Mouse (Mus musculus): ENCODE measurements around the gene Elmo1. TPM values are rescaled to one million over a fixed set of nuclear protein-coding genes. Genes with fewer than 3 reads are reported as not detected.

Gene Elmo1
- polyA plus RNA-seq, 1 experiment from 2014 or later: 3.1 TPM

- ATAC-seq (ENCODE audit: low read depth) (no peak), DNase-seq (no peak)
- H3K9me3 ChIP-seq (replicated peaks): no peaks in the 10 kb centered on the region
- H3K4me2 ChIP-seq: no peak overlapping the region
- no peak overlapping the region for H3K4me3 ChIP-seq (replicated peaks)
- no peaks in the 10 kb centered on the region for H3K27me3 ChIP-seq
- no peak overlapping the region for H3K9ac ChIP-seq
- 80% methylated on average over 6 of the region's 6 CpGs for WGBS (ENCODE audit: insufficient replicate concordance)
- no peak overlapping the region for H3K27ac ChIP-seq
- no peaks in the 10 kb centered on the region for H3K36me3 ChIP-seq
- no peaks in the 10 kb centered on the region for H3K4me1 ChIP-seq (replicated peaks)
Measured at GRCm38 (mm10) chr13:20212665-20213064, 122.3 kb downstream of the Elmo1 start.

DNA sequence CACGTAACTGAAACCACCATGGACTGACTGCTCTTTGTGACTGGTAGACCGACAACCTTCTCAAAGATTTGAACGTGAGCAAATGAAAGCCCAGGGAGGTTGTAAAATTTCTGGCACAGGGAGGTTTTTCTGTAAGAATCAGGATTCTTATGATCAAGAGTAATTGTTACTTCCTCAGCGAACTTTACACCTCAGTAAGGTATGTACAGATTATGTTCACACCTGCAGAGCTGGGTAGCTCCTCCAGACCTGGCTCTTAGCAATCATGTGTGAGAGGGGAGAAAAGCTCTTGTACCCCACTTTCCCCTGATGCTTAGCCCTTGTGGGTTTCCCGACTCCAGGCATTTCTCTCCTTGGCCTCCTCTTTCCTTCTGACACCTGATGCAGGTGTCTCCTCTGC is 123.5 kb downstream of the Elmo1 start:
- H3K27me3 ChIP-seq: no peaks in the 10 kb centered on the region
- no peaks in the 10 kb centered on the region for H3K4me1 ChIP-seq (replicated peaks)
- H3K36me3 ChIP-seq: no peaks in the 10 kb centered on the region
- no peak for DNase-seq
- WGBS (ENCODE audit: insufficient replicate concordance): 71% methylated on average over 5 of the region's 5 CpGs
- no peak overlapping the region for H3K27ac ChIP-seq
- H3K9ac ChIP-seq: no peak overlapping the region
- H3K9me3 ChIP-seq (replicated peaks): no peaks in the 10 kb centered on the region
- ATAC-seq (ENCODE audit: low read depth): no peak
- H3K4me2 ChIP-seq: no peak overlapping the region
- H3K4me3 ChIP-seq (replicated peaks): no peak overlapping the region

DNA sequence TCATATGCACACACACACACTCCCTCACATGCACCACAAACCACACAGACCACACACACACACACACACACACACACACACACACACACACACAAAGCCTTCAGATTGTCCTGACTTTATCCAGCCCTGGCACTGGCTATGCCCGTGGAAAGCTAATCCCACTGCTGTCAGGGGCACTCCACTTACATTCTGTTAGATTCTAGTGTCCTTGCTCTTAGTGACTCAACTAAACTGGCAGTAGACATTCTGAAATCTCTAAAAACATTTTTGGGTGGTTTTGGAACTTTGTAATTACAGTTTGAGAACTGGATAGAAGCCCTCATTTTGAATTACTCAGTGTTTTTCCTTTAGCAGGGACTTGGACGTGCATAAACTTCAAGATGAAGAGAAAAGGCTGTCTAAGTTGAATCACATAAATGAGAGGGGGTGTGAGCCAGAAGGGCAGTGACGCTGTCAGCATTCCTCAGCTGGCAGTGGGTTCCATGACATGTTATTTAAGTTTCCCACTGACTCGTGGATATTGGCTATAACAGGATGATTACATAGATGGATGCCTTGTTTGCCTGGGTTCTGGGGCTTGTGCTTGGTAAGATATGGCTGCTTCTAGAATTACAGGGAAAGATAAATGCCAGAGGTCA is 127.2 kb downstream of the Elmo1 start:
- DNase-seq: no peak
- Histone ChIP-seq H3K4me3 (replicated peaks) (no peak overlapping the region), H3K27ac (no peak overlapping the region), H3K4me1 (replicated peaks) (no peaks in the 10 kb centered on the region), H3K9me3 (replicated peaks) (no peaks in the 10 kb centered on the region), H3K4me2 (no peak overlapping the region), H3K36me3 (no peaks in the 10 kb centered on the region), H3K27me3 (no peaks in the 10 kb centered on the region), H3K9ac (no peak overlapping the region)
- 60% methylated on average over 4 of the region's 4 CpGs for WGBS (ENCODE audit: insufficient replicate concordance)
- ATAC-seq (ENCODE audit: low read depth): no peak

- H3K9ac ChIP-seq: no peak overlapping the region
- DNase-seq: no peak
- no peaks in the 10 kb centered on the region for H3K9me3 ChIP-seq (replicated peaks)
- no peak overlapping the region for H3K4me3 ChIP-seq (replicated peaks)
- no peak overlapping the region for H3K27ac ChIP-seq
- no peaks in the 10 kb centered on the region for H3K36me3 ChIP-seq
- ATAC-seq (ENCODE audit: low read depth): no peak
- H3K4me2 ChIP-seq: no peak overlapping the region
- H3K27me3 ChIP-seq: no peaks in the 10 kb centered on the region
- WGBS (ENCODE audit: insufficient replicate concordance): 57% methylated on average over 4 of the region's 4 CpGs
- no peaks in the 10 kb centered on the region for H3K4me1 ChIP-seq (replicated peaks)
Measured at GRCm38 (mm10) chr13:20218126-20218525, 127.7 kb downstream of the Elmo1 start.

GRCm38 (mm10) chr13:20220414-20220813 is 130.0 kb downstream of the Elmo1 start:
- DNase-seq (no peak), ATAC-seq (ENCODE audit: low read depth) (no peak)
- no peaks in the 10 kb centered on the region for H3K36me3 ChIP-seq
- no peak overlapping the region for H3K4me3 ChIP-seq (replicated peaks)
- H3K27ac ChIP-seq: no peak overlapping the region
- H3K27me3 ChIP-seq: no peaks in the 10 kb centered on the region
- H3K4me1 ChIP-seq (replicated peaks): no peaks in the 10 kb centered on the region
- H3K9ac ChIP-seq: no peak overlapping the region
- no peak overlapping the region for H3K4me2 ChIP-seq
- no peaks in the 10 kb centered on the region for H3K9me3 ChIP-seq (replicated peaks)

DNA sequence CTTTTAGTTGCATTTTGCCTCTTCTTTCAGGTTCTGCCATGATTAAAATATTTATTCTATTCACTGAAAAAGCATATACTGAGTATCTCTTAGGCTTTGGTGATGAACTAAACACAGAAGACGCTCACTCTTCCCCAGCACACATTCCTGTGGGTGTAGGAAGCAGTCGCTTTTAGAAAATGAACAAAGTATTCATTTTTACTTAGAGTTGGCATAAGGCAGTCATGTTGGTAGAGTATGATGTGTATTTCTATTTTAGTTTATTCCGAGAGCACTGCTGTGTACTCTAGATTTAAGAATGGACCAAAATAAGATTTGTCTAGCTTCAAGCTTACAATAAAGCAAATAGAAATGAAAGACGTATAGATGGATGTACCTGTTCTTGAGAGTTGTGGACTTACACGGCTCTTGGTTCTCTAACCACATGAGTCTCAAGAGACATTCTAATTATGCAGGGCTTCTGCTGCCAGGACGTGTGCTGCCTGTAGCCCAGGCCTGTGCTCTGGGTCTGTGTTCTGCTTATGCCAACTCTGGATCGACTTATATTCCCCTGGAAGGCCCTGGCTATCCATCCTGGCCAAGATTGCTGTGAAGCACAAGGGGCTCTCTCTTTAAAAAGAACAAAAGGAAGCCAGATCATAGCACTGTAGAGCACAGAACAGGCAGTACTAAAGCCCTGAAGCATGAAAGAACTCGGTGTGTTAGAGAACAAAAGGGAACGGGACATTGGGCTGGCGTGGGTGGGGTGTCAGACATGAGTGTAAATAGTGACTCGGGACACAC is 137.7 kb downstream of the Elmo1 start:
- 68% methylated on average over 11 of the region's 11 CpGs for WGBS (ENCODE audit: insufficient replicate concordance)
- H3K4me1 ChIP-seq (replicated peaks): 0 out of 2 replicates have a peak, but pooled peaks cover 6% of the 10 kb centered on the region
- no peaks in the 10 kb centered on the region for H3K36me3 ChIP-seq
- DNase-seq (no peak), ATAC-seq (ENCODE audit: low read depth) (no peak)
- H3K4me3 ChIP-seq (replicated peaks): no peak overlapping the region
- no peak overlapping the region for H3K4me2 ChIP-seq
- no peak overlapping the region for H3K9ac ChIP-seq
- H3K27ac ChIP-seq: no peak overlapping the region
- no peaks in the 10 kb centered on the region for H3K27me3 ChIP-seq
- H3K9me3 ChIP-seq (replicated peaks): no peaks in the 10 kb centered on the region

DNA sequence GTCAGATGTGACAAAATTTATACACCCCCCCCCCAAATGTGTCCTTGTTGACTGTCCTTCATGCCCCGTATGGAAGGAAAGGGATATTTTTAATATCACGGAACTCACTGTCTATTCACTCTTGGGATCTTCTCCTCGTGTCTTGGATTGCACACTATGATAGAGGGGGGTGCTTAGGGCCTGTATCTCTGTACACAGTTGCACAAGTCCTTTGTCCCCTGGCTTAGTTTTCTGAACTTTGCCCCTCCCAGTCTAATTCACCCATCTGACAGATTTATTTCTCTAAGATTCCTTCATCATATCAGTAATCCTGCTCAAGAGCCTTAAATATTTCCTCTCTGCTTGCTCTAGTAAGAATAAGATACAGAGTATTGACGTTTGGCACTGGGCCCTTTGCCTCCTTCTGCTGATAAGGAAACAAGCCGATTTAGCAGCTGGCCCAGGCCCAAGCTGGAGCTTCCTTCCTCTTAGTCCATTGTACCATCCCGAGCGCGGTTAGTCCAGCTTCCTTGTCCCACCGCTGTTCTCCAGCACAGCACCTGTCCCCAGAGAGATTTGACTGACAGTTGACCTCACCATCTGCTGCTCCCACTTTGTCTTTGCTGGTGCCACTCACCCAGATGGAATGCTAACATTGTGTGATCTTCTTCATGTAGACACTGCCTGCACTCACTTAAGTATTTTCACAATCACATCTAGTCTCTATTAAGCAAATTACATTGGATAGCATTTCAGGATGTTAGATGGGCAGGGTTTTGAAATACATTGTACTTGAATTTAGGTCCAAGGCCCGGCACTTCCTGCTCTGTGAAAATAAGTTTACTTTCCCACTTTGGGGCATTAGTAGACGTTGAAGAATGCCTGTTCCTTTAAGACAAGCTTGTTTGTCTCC is 141.7 kb downstream of the Elmo1 start:
- Histone ChIP-seq H3K27ac (no peak overlapping the region), H3K27me3 (no peaks in the 10 kb centered on the region), H3K4me1 (replicated peaks) (0 out of 2 replicates have a peak, but pooled peaks cover 6% of the 10 kb centered on the region), H3K4me2 (no peak overlapping the region), H3K4me3 (replicated peaks) (no peak overlapping the region), H3K36me3 (no peaks in the 10 kb centered on the region), H3K9me3 (replicated peaks) (no peaks in the 10 kb centered on the region), H3K9ac (no peak overlapping the region)
- WGBS (ENCODE audit: insufficient replicate concordance): 28% methylated on average over 11 of the region's 11 CpGs
- DNase-seq (no peak), ATAC-seq (ENCODE audit: low read depth) (no peak)

GRCm38 (mm10) chr13:20233707-20234106 is 143.3 kb downstream of the Elmo1 start:
- no peak overlapping the region for H3K9ac ChIP-seq
- no peak overlapping the region for H3K4me3 ChIP-seq (replicated peaks)
- 77% methylated on average over 7 of the region's 7 CpGs for WGBS (ENCODE audit: insufficient replicate concordance)
- DNase-seq (no peak), ATAC-seq (ENCODE audit: low read depth) (no peak)
- H3K4me1 ChIP-seq (replicated peaks): 0 out of 2 replicates have a peak, but pooled peaks cover 6% of the 10 kb centered on the region
- no peaks in the 10 kb centered on the region for H3K9me3 ChIP-seq (replicated peaks)
- H3K27me3 ChIP-seq: no peaks in the 10 kb centered on the region
- H3K4me2 ChIP-seq: no peak overlapping the region
- H3K27ac ChIP-seq: no peak overlapping the region
- H3K36me3 ChIP-seq: no peaks in the 10 kb centered on the region

- H3K4me1 ChIP-seq (replicated peaks): no peaks in the 10 kb centered on the region
- H3K36me3 ChIP-seq: no peaks in the 10 kb centered on the region
Measured at GRCm38 (mm10) chr13:20237615-20238014, 147.2 kb downstream of the Elmo1 start.

DNA sequence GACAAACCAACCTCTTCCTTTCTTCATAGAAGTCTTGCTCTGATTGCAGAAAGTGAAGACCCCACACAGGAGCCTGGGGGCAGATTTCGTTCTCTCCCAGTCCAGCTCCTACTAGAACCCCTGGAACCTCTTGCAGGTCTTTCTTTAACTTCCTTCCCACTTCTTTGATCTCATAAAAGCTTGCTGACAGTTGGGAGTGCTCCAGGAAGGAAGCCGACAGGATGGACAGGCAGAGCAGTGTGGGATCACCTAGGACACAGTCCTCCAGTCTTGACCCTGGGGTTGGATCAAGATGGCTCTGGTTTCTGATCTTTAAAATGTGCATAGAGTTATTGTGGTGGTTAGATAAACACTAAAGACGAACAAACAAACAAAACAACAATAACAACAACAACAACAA is 147.8 kb downstream of the Elmo1 start:
- Histone ChIP-seq H3K27me3 (no peaks in the 10 kb centered on the region), H3K4me1 (replicated peaks) (no peaks in the 10 kb centered on the region), H3K4me2 (no peak overlapping the region), H3K27ac (no peak overlapping the region), H3K36me3 (no peaks in the 10 kb centered on the region), H3K9ac (no peak overlapping the region), H3K4me3 (replicated peaks) (no peak overlapping the region), H3K9me3 (replicated peaks) (no peaks in the 10 kb centered on the region)
- 48% methylated on average over 3 of the region's 3 CpGs for WGBS (ENCODE audit: insufficient replicate concordance)
- no peak for DNase-seq
- ATAC-seq (ENCODE audit: low read depth): no peak

More at GRCm38 (mm10) chr13:20237615-20238014, 147.2 kb downstream of the Elmo1 start:
- no peak for ATAC-seq (ENCODE audit: low read depth)
- whole genome bisulfite sequencing (ENCODE audit: insufficient replicate concordance): 57% methylated on average over 5 of the region's 5 CpGs
- H3K27ac ChIP-seq: no peak overlapping the region
- H3K4me2 ChIP-seq: no peak overlapping the region
- H3K9me3 ChIP-seq (replicated peaks): no peaks in the 10 kb centered on the region
- H3K4me3 ChIP-seq (replicated peaks): no peak overlapping the region
- H3K9ac ChIP-seq: no peak overlapping the region
- H3K27me3 ChIP-seq: no peaks in the 10 kb centered on the region
- DNase-seq: no peak

GRCm38 (mm10) chr13:20238743-20239142 is 148.3 kb downstream of the Elmo1 start:
- no peaks in the 10 kb centered on the region for H3K9me3 ChIP-seq (replicated peaks)
- ATAC-seq (ENCODE audit: low read depth) (no peak), DNase-seq (no peak)
- no peaks in the 10 kb centered on the region for H3K4me1 ChIP-seq (replicated peaks)
- H3K4me3 ChIP-seq (replicated peaks): no peak overlapping the region
- no peak overlapping the region for H3K4me2 ChIP-seq
- H3K36me3 ChIP-seq: no peaks in the 10 kb centered on the region
- no peaks in the 10 kb centered on the region for H3K27me3 ChIP-seq
- H3K9ac ChIP-seq: no peak overlapping the region
- WGBS (ENCODE audit: insufficient replicate concordance): 38% methylated on average over 3 of the region's 3 CpGs
- H3K27ac ChIP-seq: no peak overlapping the region

Data from liver, embryonic 13.5 days (tissue).